Mouse (Mus musculus): ENCODE data around the gene Gpd1l. TPM values are rescaled to one million over a fixed set of nuclear protein-coding genes. Genes with fewer than 3 reads are reported as not detected.
A peak's percentile ranks its signal among the peaks of the same experiment; 100 is the strongest.
"Not testable (repeated sequence)": the region's sequence is repeated elsewhere in the genome, so short reads cannot be mapped to it uniquely, and the experiment has no call there.

Gpd1l gene
- polyA plus RNA-seq (2016; fragmentation: Nextera tagmentation; extraction: Ambion mirVana): 10.6 and 12.6 TPM in 2 replicates

- H3K4me1 ChIP-seq: peaks cover 33% of the 10 kb centered on the region
- peak; percentile 99 for DNase-seq (ENCODE audit: low spot score)
- peak within 1 kb of the TSS; percentile 80 for H3K27ac ChIP-seq
- peak within 1 kb of the TSS; percentile 69 for H3K4me3 ChIP-seq
- under 1% methylated on average over 30 of the region's 30 CpGs for WGBS
- H3K9me3 ChIP-seq (replicated peaks): no peaks in the 10 kb centered on the region
- H3K36me3 ChIP-seq: no peaks in the 10 kb centered on the region
- H3K27me3 ChIP-seq (ENCODE audit: low read depth, poor library complexity, severe bottlenecking): no peaks in the 10 kb centered on the region
Measured at GRCm38 (mm10) chr9:114933723-114934171, at the start of gene Gpd1l. Gene Gpd1l, minus strand, starts transcription at chr9:114933987.

DNA sequence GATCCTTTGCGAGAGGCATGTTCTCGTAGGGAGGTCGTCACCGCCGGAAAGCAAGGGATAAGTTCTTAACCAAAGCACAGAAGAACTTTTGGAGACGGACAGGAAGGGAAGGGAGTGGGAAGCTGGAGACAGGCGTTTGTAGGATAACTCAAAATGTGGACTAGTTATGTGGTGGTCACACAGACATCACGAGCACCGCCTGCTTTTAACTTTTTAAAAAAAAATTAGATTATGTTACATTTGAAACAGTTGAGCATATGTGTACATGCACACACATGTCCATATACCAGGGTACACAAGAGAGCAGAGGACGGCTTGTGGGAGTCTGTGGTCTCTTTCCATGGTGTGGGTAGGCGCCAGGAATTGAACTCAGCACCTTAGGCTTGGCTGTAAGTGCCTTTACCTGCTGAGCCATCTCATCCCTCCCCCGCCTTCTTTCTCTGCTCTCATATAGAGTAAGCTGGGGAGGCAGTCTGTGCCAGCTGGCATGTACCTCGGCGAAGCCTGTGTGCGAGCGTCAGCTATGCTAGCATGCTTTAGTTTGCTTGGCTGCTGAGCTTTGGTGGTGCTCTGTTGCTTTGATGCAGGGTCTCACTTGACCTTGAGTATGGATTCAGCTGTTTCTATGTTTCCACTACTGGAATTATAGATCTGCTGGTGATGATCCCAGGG, 49.0 kb upstream of the Gpd1l start, which contains the start of gene Rps27rt:
Gene Rps27rt, minus strand, starts transcription at position 51 of the 672 bp plus-strand sequence.
- WGBS: 95% methylated on average over 16 of the region's 16 CpGs
- Histone ChIP-seq H3K27me3 (ENCODE audit: low read depth, poor library complexity, severe bottlenecking) (peaks cover 24% of the 10 kb centered on the region), H3K4me1 (peaks cover 16% of the 10 kb centered on the region), H3K4me3 (no peak within 1 kb of the TSS), H3K36me3 (no peaks in the 10 kb centered on the region), H3K9me3 (replicated peaks) (no peaks in the 10 kb centered on the region), H3K27ac (no peak within 1 kb of the TSS)
- no peak for DNase-seq (ENCODE audit: low spot score)

- Histone ChIP-seq H3K36me3 (no peaks in the 10 kb centered on the region), H3K4me3 (0 out of 2 replicates have a peak overlapping the region, but pooled peaks have one; percentile 91), H3K9me3 (replicated peaks) (no peaks in the 10 kb centered on the region), H3K4me1 (peaks cover 20% of the 10 kb centered on the region), H3K27ac (no peak overlapping the region), H3K27me3 (ENCODE audit: low read depth, poor library complexity, severe bottlenecking) (peaks cover 47% of the 10 kb centered on the region)
- 52% methylated on average over 6 of the region's 6 CpGs for WGBS
- no peak for DNase-seq (ENCODE audit: low spot score)
Measured at GRCm38 (mm10) chr9:114979969-114980368, 46.2 kb upstream of the Gpd1l start.

DNA sequence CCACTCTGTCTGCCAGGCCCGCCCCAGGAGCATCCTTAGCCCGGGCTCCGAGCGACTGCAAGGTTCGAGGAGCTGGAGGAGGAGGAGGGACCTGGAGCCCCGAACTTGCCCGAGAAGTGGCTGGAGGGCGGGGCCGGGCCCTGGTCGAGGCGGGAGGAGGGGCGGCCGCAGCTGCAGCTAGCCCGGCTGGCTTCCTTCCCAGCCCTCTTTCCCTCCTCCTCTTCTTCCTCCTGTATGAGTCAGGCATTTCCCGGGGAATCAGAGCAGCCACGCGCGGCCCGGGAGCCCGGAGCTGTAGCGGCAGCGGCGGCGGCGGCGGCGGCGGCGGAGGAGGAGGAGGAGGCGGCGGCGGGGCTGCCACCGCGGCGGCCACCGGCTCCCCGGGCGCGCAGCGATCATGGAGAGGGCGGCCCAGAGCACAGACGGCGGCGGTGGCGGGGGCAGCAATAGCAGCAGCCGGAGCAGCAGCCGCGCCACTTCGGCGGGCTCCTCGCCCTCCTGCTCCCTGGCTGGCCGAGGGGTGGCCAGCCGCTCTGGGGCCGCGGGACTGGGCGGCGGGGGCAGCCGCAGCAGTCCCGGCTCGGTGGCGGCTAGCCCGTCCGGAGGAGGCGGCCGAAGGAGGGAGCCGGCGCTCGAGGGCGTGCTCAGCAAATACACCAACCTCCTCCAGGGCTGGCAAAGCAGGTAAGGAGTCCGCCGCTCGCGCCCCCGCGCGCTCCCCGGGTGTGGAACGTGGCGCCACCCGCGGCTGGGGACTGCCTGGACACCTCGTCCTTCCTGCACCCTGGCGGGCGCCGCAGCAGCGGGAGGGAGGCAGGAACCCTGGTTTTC, 44.7 kb upstream of the Gpd1l start, which contains the start of gene Osbpl10:
Gene Osbpl10, plus strand, starts transcription at position 289 of the 831 bp plus-strand sequence.
- H3K4me3 ChIP-seq: peak within 1 kb of the TSS; percentile 91
- H3K4me1 ChIP-seq: peaks cover 20% of the 10 kb centered on the region
- WGBS: 1% methylated on average over 68 of the region's 86 CpGs
- peak; percentile 83 for DNase-seq (ENCODE audit: low spot score)
- no peaks in the 10 kb centered on the region for H3K9me3 ChIP-seq (replicated peaks)
- no peaks in the 10 kb centered on the region for H3K36me3 ChIP-seq
- peaks cover 47% of the 10 kb centered on the region for H3K27me3 ChIP-seq (ENCODE audit: low read depth, poor library complexity, severe bottlenecking)
- H3K27ac ChIP-seq: peak within 1 kb of the TSS; percentile 93

DNA sequence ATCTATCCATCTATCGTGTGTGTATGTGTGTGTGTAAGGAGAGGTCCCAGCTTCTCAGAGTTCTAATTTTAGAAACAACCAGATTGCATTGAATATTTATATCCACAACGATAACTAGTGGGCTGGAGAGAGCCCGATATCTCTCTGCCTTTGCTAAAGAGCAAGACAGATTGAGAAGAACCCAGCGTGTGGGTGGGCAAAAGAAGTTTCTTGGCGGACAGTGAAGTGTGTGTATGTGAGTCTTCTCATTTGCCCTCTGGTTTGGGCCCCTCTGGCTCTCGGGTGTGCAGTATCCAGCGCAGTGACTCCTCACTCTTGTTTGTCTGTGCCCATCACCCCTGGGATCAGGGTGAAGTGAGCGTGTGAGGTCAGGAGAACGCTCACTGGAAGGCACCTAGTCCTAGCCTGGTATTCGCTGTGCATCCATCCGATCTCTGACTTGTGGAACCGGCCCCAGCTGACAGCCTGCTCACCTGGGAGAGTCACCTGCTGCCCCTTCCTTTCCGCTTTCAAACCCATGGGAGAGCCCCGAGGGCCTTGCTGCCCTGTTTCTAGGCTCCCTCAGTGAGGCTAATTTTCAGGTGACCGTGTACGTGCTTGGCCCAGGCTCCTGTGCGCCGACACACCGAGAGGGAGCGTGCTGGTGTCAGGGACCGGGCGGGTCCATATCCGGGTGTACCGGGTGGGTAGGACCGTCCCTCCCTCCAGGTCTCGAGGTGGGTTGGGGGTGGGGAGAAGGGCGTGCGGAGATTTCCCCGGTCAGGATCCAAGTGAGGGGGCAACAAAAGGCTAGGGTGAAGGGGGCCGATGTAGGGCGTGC, 43.9 kb upstream of the Gpd1l start:
- no peak for DNase-seq (ENCODE audit: low spot score)
- H3K27me3 ChIP-seq (ENCODE audit: low read depth, poor library complexity, severe bottlenecking): peaks cover 47% of the 10 kb centered on the region
- WGBS: 10% methylated on average over 31 of the region's 31 CpGs

GRCm38 (mm10) chr9:114966286-114966685, 32.5 kb upstream of the Gpd1l start:
- H3K4me3 ChIP-seq; H3K4me1 ChIP-seq; H3K9me3 ChIP-seq (replicated peaks); DNase-seq (ENCODE audit: low spot score); H3K36me3 ChIP-seq; H3K27me3 ChIP-seq (ENCODE audit: low read depth, poor library complexity, severe bottlenecking); H3K27ac ChIP-seq: not testable (repeated sequence)
- WGBS: 88% methylated on average over 7 of the region's 7 CpGs

More for the DNA sequence above, 43.9 kb upstream of the Gpd1l start:
- peak overlapping the region; percentile 91 for H3K4me3 ChIP-seq
- H3K9me3 ChIP-seq (replicated peaks): no peaks in the 10 kb centered on the region
- H3K27ac ChIP-seq: peak overlapping the region; percentile 93
- no peaks in the 10 kb centered on the region for H3K36me3 ChIP-seq
- H3K4me1 ChIP-seq: peaks cover 20% of the 10 kb centered on the region

- WGBS: 74% methylated on average over 3 of the region's 3 CpGs
- no peak for DNase-seq (ENCODE audit: low spot score)
- peaks cover 3% of the 10 kb centered on the region; the same call in 1 of the 2 replicates for H3K4me1 ChIP-seq
- no peak overlapping the region for H3K27ac ChIP-seq
- no peaks in the 10 kb centered on the region for H3K36me3 ChIP-seq
- H3K4me3 ChIP-seq: no peak overlapping the region
- H3K27me3 ChIP-seq (ENCODE audit: low read depth, poor library complexity, severe bottlenecking): no peaks in the 10 kb centered on the region
- no peaks in the 10 kb centered on the region for H3K9me3 ChIP-seq (replicated peaks)
Measured at GRCm38 (mm10) chr9:114964093-114964492, 30.3 kb upstream of the Gpd1l start.

- Histone ChIP-seq H3K27me3 (ENCODE audit: low read depth, poor library complexity, severe bottlenecking) (no peaks in the 10 kb centered on the region), H3K9me3 (replicated peaks) (no peaks in the 10 kb centered on the region), H3K4me3 (no peak overlapping the region), H3K27ac (no peak overlapping the region), H3K4me1 (peaks cover 3% of the 10 kb centered on the region; the same call in 1 of the 2 replicates), H3K36me3 (no peaks in the 10 kb centered on the region)
- no peak for DNase-seq (ENCODE audit: low spot score)
- WGBS: 93% methylated on average over 6 of the region's 6 CpGs
Measured at GRCm38 (mm10) chr9:114960844-114961243, 27.1 kb upstream of the Gpd1l start.

- no peak overlapping the region for H3K4me3 ChIP-seq
- no peaks in the 10 kb centered on the region for H3K9me3 ChIP-seq (replicated peaks)
- no peaks in the 10 kb centered on the region for H3K27me3 ChIP-seq (ENCODE audit: low read depth, poor library complexity, severe bottlenecking)
- no peaks in the 10 kb centered on the region for H3K36me3 ChIP-seq
- peaks cover 3% of the 10 kb centered on the region; the same call in 1 of the 2 replicates for H3K4me1 ChIP-seq
- no peak overlapping the region for H3K27ac ChIP-seq
- DNase-seq (ENCODE audit: low spot score): no peak
- WGBS: 80% methylated on average over 4 of the region's 4 CpGs
Measured at GRCm38 (mm10) chr9:114960043-114960789, 26.4 kb upstream of the Gpd1l start.

GRCm38 (mm10) chr9:114956945-114957344, 23.2 kb upstream of the Gpd1l start:
- no peaks in the 10 kb centered on the region for H3K36me3 ChIP-seq
- no peaks in the 10 kb centered on the region for H3K4me1 ChIP-seq
- no peak for DNase-seq (ENCODE audit: low spot score)
- no peaks in the 10 kb centered on the region for H3K27me3 ChIP-seq (ENCODE audit: low read depth, poor library complexity, severe bottlenecking)
- H3K27ac ChIP-seq: no peak overlapping the region
- WGBS: 44% methylated on average over 5 of the region's 5 CpGs
- H3K9me3 ChIP-seq (replicated peaks): no peaks in the 10 kb centered on the region
- H3K4me3 ChIP-seq: no peak overlapping the region

GRCm38 (mm10) chr9:114955340-114955739, 21.6 kb upstream of the Gpd1l start:
- no peaks in the 10 kb centered on the region for H3K9me3 ChIP-seq (replicated peaks)
- WGBS: 93% methylated on average over 11 of the region's 11 CpGs
- no peak for DNase-seq (ENCODE audit: low spot score)
- H3K4me3 ChIP-seq: no peak overlapping the region
- H3K4me1 ChIP-seq: peaks cover 5% of the 10 kb centered on the region
- no peaks in the 10 kb centered on the region for H3K27me3 ChIP-seq (ENCODE audit: low read depth, poor library complexity, severe bottlenecking)
- no peak overlapping the region for H3K27ac ChIP-seq
- H3K36me3 ChIP-seq: no peaks in the 10 kb centered on the region

- Histone ChIP-seq H3K27me3 (ENCODE audit: low read depth, poor library complexity, severe bottlenecking) (no peaks in the 10 kb centered on the region), H3K27ac (no peak overlapping the region), H3K9me3 (replicated peaks) (no peaks in the 10 kb centered on the region), H3K36me3 (no peaks in the 10 kb centered on the region), H3K4me1 (peaks cover 19% of the 10 kb centered on the region), H3K4me3 (no peak overlapping the region)
- WGBS: 30% methylated on average over 1 of the region's 1 CpGs
- no peak for DNase-seq (ENCODE audit: low spot score)
Measured at GRCm38 (mm10) chr9:114952866-114953265, 19.1 kb upstream of the Gpd1l start.

Data from limb, embryonic 10.5 days (tissue).